Mouse (Mus musculus) limb, embryonic 15.5 days (tissue): ENCODE measurements at regions not wholly inside any gene's neighbourhood (a gene's known extent, or its start where the extent isn't known, plus 50 kb on each side); places are given as distances from the start of the nearest gene placed in this dataset.

ENCODE experiments used
- ATAC-seq: fragments of 200-750 bp; cut with Nextera tagmentation; 2 replicates; pipeline ENCODE4 v1.8.0; 2017; ENCODE audit warnings: low read depth, moderate TSS enrichment; ENCODE audit not compliant: insufficient number of reproducible peaks, low FRiP score, low TSS enrichment
- H3K27ac ChIP-seq: fragments of 300-500 bp; sonication (generic); 2 replicates; pipeline ENCODE4 v1.5.1; 2015; ENCODE audit warnings: moderate library complexity, mild to moderate bottlenecking, inconsistent platforms
- H3K27me3 ChIP-seq: fragments of 300-500 bp; sonication (generic); 2 replicates; pipeline ENCODE4 v1.6.1; 2015; ENCODE audit warnings: inconsistent platforms
- H3K36me3 ChIP-seq: fragments of 300-500 bp; sonication (generic); 2 replicates; pipeline ENCODE4 v1.6.1; 2015; ENCODE audit warnings: inconsistent platforms
- H3K4me1 ChIP-seq: fragments of 300-500 bp; sonication (generic); 2 replicates; pipeline ENCODE4 v1.6.1; 2015; ENCODE audit warnings: inconsistent platforms
- H3K4me2 ChIP-seq: fragments of 300-500 bp; sonication (generic); 2 replicates; pipeline ENCODE4 v1.6.1; 2015; ENCODE audit warnings: mild to moderate bottlenecking, inconsistent platforms
- H3K4me3 ChIP-seq: fragments of 300-500 bp; sonication (generic); 2 replicates; pipeline ENCODE4 v1.5.1; 2015; ENCODE audit warnings: mild to moderate bottlenecking, inconsistent platforms
- H3K9ac ChIP-seq: fragments of 300-500 bp; sonication (generic); 2 replicates; pipeline ENCODE4 v1.6.1; 2015; ENCODE audit warnings: inconsistent platforms
- H3K9me3 ChIP-seq: fragments of 300-500 bp; sonication (generic); 2 replicates; pipeline ENCODE4 v1.6.1; 2016; ENCODE audit warnings: inconsistent platforms
- WGBS: fragments of 180-500 bp; shearing (Covaris S2); methylation state at CpG from one replicate; pipeline ENCODE4 v1.1.7; 2015; 5-methylcytosine and 5-hydroxymethylcytosine counted together

- H3K27me3 ChIP-seq = no peaks in the 10 kb centered on the region
- 62% methylated on average over 1 of the region's 1 CpGs for WGBS
- no peak for ATAC-seq
These were observed 825.2 kb downstream of the Galc start for GRCm38 (mm10) chr12:97434021-97434420.

GRCm38 (mm10) chr12:97432704-97433103, 826.6 kb downstream of the Galc start:
- no peaks in the 10 kb centered on the region for H3K4me1 ChIP-seq
- no peaks in the 10 kb centered on the region for H3K27me3 ChIP-seq
- H3K9me3 ChIP-seq = no peaks in the 10 kb centered on the region
- no peak overlapping the region for H3K4me2 ChIP-seq
- no peak for ATAC-seq
- H3K4me3 ChIP-seq = no peak overlapping the region
- no peak overlapping the region for H3K9ac ChIP-seq
- no peak overlapping the region for H3K27ac ChIP-seq
- WGBS = 66% methylated on average over 4 of the region's 4 CpGs
- no peaks in the 10 kb centered on the region for H3K36me3 ChIP-seq

More at GRCm38 (mm10) chr12:97434021-97434420, 825.2 kb downstream of the Galc start:
- H3K36me3 ChIP-seq = no peaks in the 10 kb centered on the region
- H3K4me2 ChIP-seq = no peak overlapping the region
- H3K9ac ChIP-seq = no peak overlapping the region
- no peaks in the 10 kb centered on the region for H3K4me1 ChIP-seq
- H3K9me3 ChIP-seq = no peaks in the 10 kb centered on the region
- no peak overlapping the region for H3K4me3 ChIP-seq
- H3K27ac ChIP-seq = no peak overlapping the region

- Histone ChIP-seq H3K9ac (no peak overlapping the region), H3K9me3 (no peaks in the 10 kb centered on the region), H3K27ac (no peak overlapping the region), H3K4me3 (no peak overlapping the region), H3K4me2 (no peak overlapping the region), H3K27me3 (no peaks in the 10 kb centered on the region), H3K4me1 (no peaks in the 10 kb centered on the region), H3K36me3 (no peaks in the 10 kb centered on the region)
- 85% methylated on average over 3 of the region's 3 CpGs for WGBS
- ATAC-seq = no peak
These were observed 831.0 kb downstream of the Galc start for GRCm38 (mm10) chr12:97428252-97428651.

GRCm38 (mm10) chr12:97424726-97425125, 834.5 kb downstream of the Galc start:
- WGBS = 70% methylated on average over 3 of the region's 3 CpGs
- Histone ChIP-seq H3K9me3 (no peaks in the 10 kb centered on the region), H3K4me1 (no peaks in the 10 kb centered on the region), H3K27ac (no peak overlapping the region), H3K4me3 (no peak overlapping the region), H3K27me3 (no peaks in the 10 kb centered on the region), H3K9ac (no peak overlapping the region), H3K36me3 (no peaks in the 10 kb centered on the region), H3K4me2 (no peak overlapping the region)
- no peak for ATAC-seq

GRCm38 (mm10) chr12:97403440-97403839, 855.8 kb downstream of the Galc start:
- Histone ChIP-seq H3K27ac (no peak overlapping the region), H3K4me2 (no peak overlapping the region), H3K36me3 (no peaks in the 10 kb centered on the region), H3K27me3 (no peaks in the 10 kb centered on the region), H3K4me3 (no peak overlapping the region), H3K4me1 (no peaks in the 10 kb centered on the region), H3K9ac (no peak overlapping the region), H3K9me3 (no peaks in the 10 kb centered on the region)
- 19% methylated on average over 3 of the region's 3 CpGs for WGBS
- ATAC-seq = no peak

GRCm38 (mm10) chr12:97402412-97403396, 856.6 kb downstream of the Galc start:
- Histone ChIP-seq H3K4me2 (no peak overlapping the region), H3K27me3 (no peaks in the 10 kb centered on the region), H3K27ac (no peak overlapping the region), H3K4me1 (no peaks in the 10 kb centered on the region), H3K9me3 (no peaks in the 10 kb centered on the region), H3K4me3 (no peak overlapping the region), H3K36me3 (no peaks in the 10 kb centered on the region), H3K9ac (no peak overlapping the region)
- 22% methylated on average over 8 of the region's 10 CpGs for WGBS
- ATAC-seq = no peak

GRCm38 (mm10) chr12:97398582-97398945, 860.7 kb downstream of the Galc start:
- no peak for ATAC-seq
- no peak overlapping the region for H3K4me3 ChIP-seq
- H3K27ac ChIP-seq = no peak overlapping the region
- WGBS = 37% methylated on average over 3 of the region's 3 CpGs
- H3K4me2 ChIP-seq = no peak overlapping the region
- no peaks in the 10 kb centered on the region for H3K4me1 ChIP-seq
- no peaks in the 10 kb centered on the region for H3K9me3 ChIP-seq
- H3K9ac ChIP-seq = no peak overlapping the region
- no peaks in the 10 kb centered on the region for H3K36me3 ChIP-seq
- no peaks in the 10 kb centered on the region for H3K27me3 ChIP-seq

- Histone ChIP-seq H3K4me1 (no peaks in the 10 kb centered on the region), H3K27ac (no peak overlapping the region), H3K4me3 (no peak overlapping the region), H3K36me3 (no peaks in the 10 kb centered on the region), H3K4me2 (no peak overlapping the region), H3K27me3 (no peaks in the 10 kb centered on the region), H3K9ac (no peak overlapping the region), H3K9me3 (no peaks in the 10 kb centered on the region)
- ATAC-seq = no peak
- 56% methylated on average over 5 of the region's 7 CpGs for WGBS
These were observed 861.2 kb downstream of the Galc start for GRCm38 (mm10) chr12:97397850-97398581.

- H3K9ac ChIP-seq = no peak overlapping the region
- H3K27ac ChIP-seq = no peak overlapping the region
- H3K4me1 ChIP-seq = no peaks in the 10 kb centered on the region
- no peaks in the 10 kb centered on the region for H3K27me3 ChIP-seq
- 70% methylated on average over 3 of the region's 3 CpGs for WGBS
- H3K4me2 ChIP-seq = no peak overlapping the region
- no peak for ATAC-seq
- H3K9me3 ChIP-seq = no peaks in the 10 kb centered on the region
- no peak overlapping the region for H3K4me3 ChIP-seq
- H3K36me3 ChIP-seq = no peaks in the 10 kb centered on the region
These were observed 897.5 kb downstream of the Galc start for GRCm38 (mm10) chr12:97361804-97362203.

- no peaks in the 10 kb centered on the region for H3K9me3 ChIP-seq
- WGBS = 19% methylated on average over 2 of the region's 2 CpGs
- H3K27me3 ChIP-seq = no peaks in the 10 kb centered on the region
- no peaks in the 10 kb centered on the region for H3K4me1 ChIP-seq
- H3K36me3 ChIP-seq = no peaks in the 10 kb centered on the region
- no peak overlapping the region for H3K4me3 ChIP-seq
- no peak overlapping the region for H3K4me2 ChIP-seq
- ATAC-seq = no peak
- H3K9ac ChIP-seq = no peak overlapping the region
- no peak overlapping the region for H3K27ac ChIP-seq
These were observed 898.6 kb downstream of the Galc start for GRCm38 (mm10) chr12:97360656-97361055.

GRCm38 (mm10) chr12:97326582-97326981, 932.7 kb downstream of the Galc start:
- H3K4me3 ChIP-seq = no peak overlapping the region
- WGBS = 50% methylated on average over 3 of the region's 3 CpGs
- no peak overlapping the region for H3K27ac ChIP-seq
- no peaks in the 10 kb centered on the region for H3K36me3 ChIP-seq
- no peaks in the 10 kb centered on the region for H3K27me3 ChIP-seq
- H3K4me2 ChIP-seq = no peak overlapping the region
- no peaks in the 10 kb centered on the region for H3K4me1 ChIP-seq
- no peak overlapping the region for H3K9ac ChIP-seq
- no peaks in the 10 kb centered on the region for H3K9me3 ChIP-seq
- no peak for ATAC-seq
